16 mouse cellular contexts compared by ENCODE assay signal in genomic region chr2:164098603-164099250, GRCm38 (mm10). TPM values are rescaled to one million over a fixed set of nuclear protein-coding genes. Genes with fewer than 3 reads are reported as not detected.
DNase-seq lines count a peak whose midpoint lies in the region; ATAC-seq and TF ChIP-seq lines count a peak whose summit lies in the region.
"Had no signal": no experiment of that assay in that cellular context is flagged by ENCODE, and none has a peak within 500 bp of the region (broad histone marks: within the 10 kb centered on the region; RNA-seq: fewer than 3 reads in every experiment).

No protein-coding gene starts in this region.

- no peak for TF ChIP-seq POLR2A in thymus, adult 2 months (IDR thresholded peaks at IDR 0.05; ENCODE audit: control insufficient read depth, extremely low read depth, insufficient read depth, low read length, poor library complexity)

- 96% methylated on average over 11 of the region's 11 CpGs for WGBS in intestine, postnatal 0 days
- WGBS in thymus, adult 2 months, result 96% methylated on average over 11 of the region's 11 CpGs

- H3K9me3 ChIP-seq in intestine, postnatal 0 days (ENCODE audit: control insufficient read depth), result no peaks in the 10 kb centered on the region
- H3K9me3 ChIP-seq: G1E; limb, embryonic 13.5 days; liver, embryonic 15.5 days had no signal

- H3K4me1 ChIP-seq in intestine, postnatal 0 days (replicated peaks; ENCODE audit: control insufficient read depth, insufficient read depth, low read length), result no peaks in the 10 kb centered on the region
- no peaks in the 10 kb centered on the region for H3K4me1 ChIP-seq in thymus, adult 2 months (replicated peaks; ENCODE audit: control insufficient read depth, insufficient read depth, low read length)
- H3K4me1 ChIP-seq: limb, embryonic 13.5 days; liver, embryonic 15.5 days had no signal

- H3K4me3 ChIP-seq in intestine, postnatal 0 days (ENCODE audit: low read depth, low read length), result no peak overlapping the region
- no peak overlapping the region for H3K4me3 ChIP-seq in thymus, adult 2 months (ENCODE audit: control insufficient read depth, insufficient read depth, low read length)
- H3K4me3 ChIP-seq: limb, embryonic 13.5 days; liver, embryonic 15.5 days had no signal

- H3K27ac ChIP-seq in intestine, postnatal 0 days (ENCODE audit: low read depth, low read length), result no peak overlapping the region
- no peak overlapping the region for H3K27ac ChIP-seq in thymus, adult 2 months (ENCODE audit: control insufficient read depth, insufficient read depth, low read length)
- H3K27ac ChIP-seq: limb, embryonic 13.5 days; liver, embryonic 15.5 days had no signal

- peaks cover 52% of the 10 kb centered on the region for H3K36me3 ChIP-seq in intestine, postnatal 0 days (ENCODE audit: control insufficient read depth, insufficient read depth)
- H3K36me3 ChIP-seq in thymus, adult 2 months (ENCODE audit: control insufficient read depth, insufficient read depth, low read length), result peaks cover 79% of the 10 kb centered on the region

- TF ChIP-seq CTCF in intestine, postnatal 0 days (IDR thresholded peaks at IDR 0.05; ENCODE audit: low read depth), result no peak
- TF ChIP-seq CTCF in thymus, adult 2 months (IDR thresholded peaks at IDR 0.05; ENCODE audit: borderline replicate concordance, control insufficient read depth, extremely low read depth, insufficient read depth, low read length, poor library complexity), result no peak

- H3K9ac ChIP-seq in intestine, postnatal 0 days (ENCODE audit: low read depth, low read length), result no peak overlapping the region
- H3K9ac ChIP-seq: limb, embryonic 13.5 days; liver, embryonic 15.5 days had no signal

- no peaks in the 10 kb centered on the region for H3K27me3 ChIP-seq in intestine, postnatal 0 days (replicated peaks; ENCODE audit: control insufficient read depth, insufficient read depth, low read length)
- no peaks in the 10 kb centered on the region for H3K27me3 ChIP-seq in thymus, adult 2 months (ENCODE audit: control insufficient read depth, insufficient read depth, low read length)
- H3K27me3 ChIP-seq: limb, embryonic 13.5 days; liver, embryonic 15.5 days had no signal

- ATAC-seq in intestine, postnatal 0 days, result no peak

- peak; percentile 37 for DNase-seq in layer of hippocampus, adult 11-12 months (ENCODE audit: low spot score)
- no peak for DNase-seq in layer of hippocampus, adult 9-10 months (ENCODE audit: low spot score)
- peak; percentile 48 to 57 for DNase-seq in right cerebral cortex, adult 2 months (ENCODE audit: low spot score in 2 of 2)
- DNase-seq in right cerebral cortex, postnatal 4 days, result no peak
- peak; percentile 68 to 70 for DNase-seq in cerebellum, postnatal 36 days
- no peak for DNase-seq in thymus, adult 2 months
- DNase-seq: adrenal gland, adult 2 months; heart, postnatal 4 days; kidney, adult 8-10 months; kidney, postnatal 4 days; lung, postnatal 10 days had no signal

- H3K4me2 ChIP-seq in intestine, postnatal 0 days (replicated peaks; ENCODE audit: low read depth), result no peak overlapping the region
- H3K4me2 ChIP-seq: heart, embryonic 11.5 days; limb, embryonic 13.5 days; liver, embryonic 15.5 days had no signal

RNA-seq across cellular contexts. Expression of gene Tomm34, which starts 27.8 kb away (rescaled TPM):
- 25.0 and 27.8 TPM in 2 replicates for polyA plus RNA-seq in intestine, postnatal 0 days (2015; fragmentation: Nextera tagmentation; extraction: Ambion mirVana)
- 83.7 and 93.8 TPM in 2 replicates for polyA plus RNA-seq in thymus, adult 2 months (2012; rRNA removed)

RNA-seq across cellular contexts. Expression of gene Stk4, which starts 28.6 kb away (rescaled TPM):
- 12.1 and 12.2 TPM in 2 replicates for polyA plus RNA-seq in intestine, postnatal 0 days (2015; fragmentation: Nextera tagmentation; extraction: Ambion mirVana)
- polyA plus RNA-seq in thymus, adult 2 months (2012; rRNA removed), result 85.1 and 90.1 TPM in 2 replicates

Comparison
In these comparisons a context has a peak if more than half of its experiments do, and no peak if none do; other contexts are left out.
1. DNase-seq: peak in layer of hippocampus, adult 11-12 months (single experiment), right cerebral cortex, adult 2 months (2 of 2) and cerebellum, postnatal 36 days (2 of 2); none in layer of hippocampus, adult 9-10 months (single experiment), right cerebral cortex, postnatal 4 days (single experiment) and thymus, adult 2 months (single experiment).